12 mouse cellular contexts compared by ENCODE assay signal in genomic region chr3:101780874-101781483, GRCm38 (mm10).
A peak's percentile ranks its signal among the peaks of the same experiment; 100 is the strongest.
DNase-seq lines count a peak whose midpoint lies in the region; ATAC-seq and TF ChIP-seq lines count a peak whose summit lies in the region.
"Had no signal": no experiment of that assay in that cellular context is flagged by ENCODE, and none has a peak within 500 bp of the region (broad histone marks: within the 10 kb centered on the region; RNA-seq: fewer than 3 reads in every experiment).

No protein-coding gene starts in this region.

- no peaks in the 10 kb centered on the region for H3K36me3 ChIP-seq in forebrain, postnatal 0 days (ENCODE audit: insufficient read depth)
- H3K36me3 ChIP-seq in forebrain, embryonic 13.5 days (ENCODE audit: poor library complexity, severe bottlenecking): no peaks in the 10 kb centered on the region
- no peaks in the 10 kb centered on the region for H3K36me3 ChIP-seq in lung, postnatal 0 days (ENCODE audit: insufficient read depth, low read length)

- no peak overlapping the region for H3K4me2 ChIP-seq in forebrain, postnatal 0 days (ENCODE audit: low read depth)
- H3K4me2 ChIP-seq in forebrain, embryonic 13.5 days: no peak overlapping the region
- no peak overlapping the region for H3K4me2 ChIP-seq in lung, postnatal 0 days (replicated peaks; ENCODE audit: low read depth, low read length)

- no peak overlapping the region for H3K27ac ChIP-seq in forebrain, postnatal 0 days (ENCODE audit: low read depth, low read length)
- H3K27ac ChIP-seq in forebrain, embryonic 13.5 days: no peak overlapping the region
- no peak overlapping the region for H3K27ac ChIP-seq in lung, postnatal 0 days (ENCODE audit: low read length)

- no peak overlapping the region for H3K9ac ChIP-seq in forebrain, postnatal 0 days
- H3K9ac ChIP-seq in forebrain, embryonic 13.5 days: no peak overlapping the region
- H3K9ac ChIP-seq in lung, postnatal 0 days (replicated peaks; ENCODE audit: low read depth): no peak overlapping the region

- TF ChIP-seq EP300 in lung, postnatal 0 days (IDR thresholded peaks at IDR 0.05): no peak

- peak; percentile 66 for ATAC-seq in forebrain, postnatal 0 days
- no peak for ATAC-seq in forebrain, embryonic 13.5 days
- peak; percentile 14; the same call in 1 of the 2 replicates for ATAC-seq in lung, postnatal 0 days

- no peaks in the 10 kb centered on the region for H3K4me1 ChIP-seq in forebrain, postnatal 0 days (ENCODE audit: insufficient read depth)
- H3K4me1 ChIP-seq in forebrain, embryonic 13.5 days: no peaks in the 10 kb centered on the region
- no peaks in the 10 kb centered on the region for H3K4me1 ChIP-seq in lung, postnatal 0 days (ENCODE audit: insufficient read depth, low read depth, low read length)

- no peak for TF ChIP-seq CTCF in forebrain, postnatal 0 days (IDR thresholded peaks at IDR 0.05; ENCODE audit: low read depth)
- no peak for TF ChIP-seq CTCF in lung, postnatal 0 days (IDR thresholded peaks at IDR 0.05)

- no peaks in the 10 kb centered on the region for H3K9me3 ChIP-seq in forebrain, postnatal 0 days (ENCODE audit: low read length)
- no peaks in the 10 kb centered on the region for H3K9me3 ChIP-seq in forebrain, embryonic 13.5 days (replicated peaks)
- no peaks in the 10 kb centered on the region for H3K9me3 ChIP-seq in lung, postnatal 0 days (ENCODE audit: low read length)

- DNase-seq in forebrain, postnatal 0 days: peak; percentile 35
- no peak for DNase-seq in lung, postnatal 0 days (ENCODE audit: low spot score)
- no peak for DNase-seq in lung, postnatal 36 days
- peak; percentile 58 to 63 for DNase-seq in adrenal gland, postnatal 36 days
- DNase-seq in mesoderm, embryonic 11.5 days (ENCODE audit: low read depth, low spot score): peak; percentile 44
- DNase-seq in ovary, postnatal 14 days (ENCODE audit: low spot score): no peak
- DNase-seq: cerebellum, adult 8-10 months; gastrocnemius, postnatal 14 days; kidney, adult 2 months; spleen, adult 18-20 months; thymus, adult 2 months had no signal

- no peak overlapping the region for H3K4me3 ChIP-seq in forebrain, postnatal 0 days (ENCODE audit: low read depth, low read length)
- H3K4me3 ChIP-seq in forebrain, embryonic 13.5 days: no peak overlapping the region
- H3K4me3 ChIP-seq in lung, postnatal 0 days (ENCODE audit: low read depth, low read length): no peak overlapping the region

- WGBS in forebrain, postnatal 0 days: 49% methylated on average over 6 of the region's 6 CpGs
- 64% methylated on average over 6 of the region's 6 CpGs for WGBS in forebrain, embryonic 13.5 days
- 31% methylated on average over 6 of the region's 6 CpGs for WGBS in lung, postnatal 0 days

- H3K27me3 ChIP-seq in forebrain, postnatal 0 days (ENCODE audit: insufficient read depth, low read length): no peaks in the 10 kb centered on the region
- H3K27me3 ChIP-seq in forebrain, embryonic 13.5 days: no peaks in the 10 kb centered on the region
- H3K27me3 ChIP-seq in lung, postnatal 0 days (replicated peaks; ENCODE audit: insufficient read depth, low read length): no peaks in the 10 kb centered on the region

Comparison
In these comparisons a context has a peak if more than half of its experiments do, and no peak if none do; other contexts are left out.
1. DNase-seq: peak in forebrain, postnatal 0 days (single experiment), adrenal gland, postnatal 36 days (2 of 2) and mesoderm, embryonic 11.5 days (single experiment); none in lung, postnatal 0 days (single experiment), lung, postnatal 36 days (single experiment) and ovary, postnatal 14 days (single experiment).